Mouse (Mus musculus) bone marrow, adult 2 months (tissue): ENCODE data around the gene Ecsit. TPM values are rescaled to one million over a fixed set of nuclear protein-coding genes. Genes with fewer than 3 reads are reported as not detected.

Experiments
- H3K27ac ChIP-seq: fragments of 200-500 bp; 2 replicates; pipeline ENCODE4 v1.5.1; 2012; ENCODE audit warnings: low read depth, mild to moderate bottlenecking, control low read depth, inconsistent platforms, low read length; ENCODE audit not compliant: control insufficient read depth, poor library complexity, insufficient read depth
- H3K4me1 ChIP-seq: fragments of 200-500 bp; 2 replicates; pipeline ENCODE4 v1.6.1; 2011; ENCODE audit warnings: low read length; ENCODE audit not compliant: control insufficient read depth, insufficient read depth
- H3K4me3 ChIP-seq: fragments of 200-500 bp; replicated peaks from 2 replicates; pipeline ENCODE3; 2011; ENCODE audit warnings: mild to moderate bottlenecking, low read depth, low read length, control low read depth; ENCODE audit not compliant: control insufficient read depth
- CTCF ChIP-seq: fragments of 200-500 bp; IDR thresholded peaks from 2 replicates; pipeline ENCODE4 v1.5.1; 2011; ENCODE audit warnings: low read length, control low read depth; ENCODE audit not compliant: control insufficient read depth, insufficient read depth
- POLR2A ChIP-seq: fragments of 200-500 bp; IDR thresholded peaks from 2 replicates; pipeline ENCODE4 v1.6.1; 2011; ENCODE audit warnings: low read depth, mild to moderate bottlenecking, control low read depth, low read length, borderline replicate concordance; ENCODE audit not compliant: control insufficient read depth
- WGBS: fragments of 180-500 bp; shearing (Covaris S2); methylation state at CpG from one replicate; pipeline ENCODE4 v1.1.7; 2018; 5-methylcytosine and 5-hydroxymethylcytosine counted together
- polyA plus RNA-seq: library from polyadenylated mRNA; stranded (reverse); fragments of >200 nt; gene quantifications from 2 replicates; pipeline ENCODE4 v1.2.4, GENCODE M21; 2011; ENCODE audit warnings: low replicate concordance; ENCODE audit not compliant: missing spikeins, insufficient read depth, insufficient read length

Ecsit gene
- polyA plus RNA-seq, 1 experiment: 18.7 TPM

- 85% methylated on average over 9 of the region's 9 CpGs for WGBS
- no peaks in the 10 kb centered on the region for H3K4me1 ChIP-seq
- no peak overlapping the region for H3K4me3 ChIP-seq
- H3K27ac ChIP-seq: no peak overlapping the region
- TF ChIP-seq CTCF (no peak), POLR2A (no peak)
Measured at GRCm38 (mm10) chr9:22030386-22030785, 54.9 kb downstream of the Ecsit start.

DNA sequence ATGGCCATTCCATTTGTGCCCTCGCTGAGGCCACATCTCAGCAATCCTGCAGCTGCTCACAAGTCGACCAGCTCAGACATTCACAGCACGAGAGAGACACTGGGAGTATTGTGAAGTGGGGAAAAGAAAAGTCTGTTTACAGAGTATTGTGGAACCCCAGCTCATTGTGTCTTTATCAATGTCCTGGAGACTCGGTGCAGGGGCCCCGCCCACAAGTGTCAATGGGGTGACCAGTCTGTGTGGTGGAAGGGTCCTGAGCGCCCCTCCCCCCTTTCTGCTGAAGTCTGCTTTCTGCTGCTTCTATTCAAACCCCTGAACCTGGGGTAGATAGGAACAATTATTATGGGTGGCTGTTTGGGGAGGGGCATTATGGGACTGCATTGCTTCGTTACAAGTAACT, 56.8 kb downstream of the Ecsit start:
- TF ChIP-seq POLR2A (no peak), CTCF (no peak)
- Histone ChIP-seq H3K4me1 (no peaks in the 10 kb centered on the region), H3K4me3 (no peak overlapping the region), H3K27ac (no peak overlapping the region)
- WGBS: 63% methylated on average over 7 of the region's 7 CpGs

DNA sequence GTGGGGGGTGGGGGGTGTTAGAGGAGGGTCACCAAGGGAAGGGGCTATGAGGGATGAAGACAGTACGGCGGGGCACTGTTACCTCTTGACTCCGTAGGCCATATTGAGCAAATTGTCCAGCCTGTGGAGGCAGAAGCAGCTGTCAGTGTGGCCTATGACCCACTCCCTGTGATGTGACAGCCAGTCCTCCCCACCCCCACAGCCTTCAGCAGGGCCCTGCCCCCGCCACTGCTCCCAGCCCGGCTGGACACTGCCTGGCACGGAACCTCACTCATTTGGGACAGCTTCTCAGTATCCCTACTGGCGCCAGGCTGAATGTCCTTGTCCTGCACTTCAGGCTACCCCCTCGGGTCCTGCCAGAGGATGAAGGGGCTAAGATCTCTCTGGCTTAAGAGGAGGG, 60.6 kb downstream of the Ecsit start:
- no peak overlapping the region for H3K4me3 ChIP-seq
- H3K4me1 ChIP-seq: no peaks in the 10 kb centered on the region
- TF ChIP-seq POLR2A: no peak
- no peak for TF ChIP-seq CTCF
- no peak overlapping the region for H3K27ac ChIP-seq
- WGBS: 80% methylated on average over 8 of the region's 8 CpGs

Other genes starting within 250 kb of the Ecsit start
- not detected in 2 replicates for gene Angptl8, start 249.9 kb downstream of the Ecsit start, polyA plus RNA-seq
- 6.5 and 7.2 TPM in 2 replicates for gene Dock6, start 232.8 kb downstream of the Ecsit start, polyA plus RNA-seq
- gene Rab3d, start 167.2 kb downstream of the Ecsit start, polyA plus RNA-seq: 8.5 and 20.9 TPM in 2 replicates
- gene Ccdc159, start 158.0 kb downstream of the Ecsit start, polyA plus RNA-seq: not detected in 2 replicates
- 9.2 and 37.4 TPM in 2 replicates for gene Tmem205, start 157.9 kb downstream of the Ecsit start, polyA plus RNA-seq
- gene Plppr2, start 148.4 kb downstream of the Ecsit start, polyA plus RNA-seq: 1.4 and 2.1 TPM in 2 replicates
- gene Swsap1, start 129.7 kb downstream of the Ecsit start, polyA plus RNA-seq: 4.2 and 5.7 TPM in 2 replicates
- 103 and 152 TPM in 2 replicates for gene Epor, start 121.9 kb downstream of the Ecsit start, polyA plus RNA-seq
- 1.6 and 5.0 TPM in 2 replicates for gene Rgl3, start 96.0 kb downstream of the Ecsit start, polyA plus RNA-seq
- not detected in 2 replicates for gene Ccdc151, start 82.8 kb downstream of the Ecsit start, polyA plus RNA-seq
- 20.8 and 35.2 TPM in 2 replicates for gene Prkcsh, start 82.6 kb downstream of the Ecsit start, polyA plus RNA-seq
- 1.1 TPM in 1 of 2 replicates, not detected in the other for gene Elavl3, start 33.4 kb downstream of the Ecsit start, polyA plus RNA-seq
- gene Gm49318, start 14.2 kb downstream of the Ecsit start, polyA plus RNA-seq: not detected in 2 replicates
- gene Zfp653, start 14.1 kb downstream of the Ecsit start, polyA plus RNA-seq: 12.8 and 15.3 TPM in 2 replicates
- not detected in 2 replicates for gene Cnn1, start 13.8 kb upstream of the Ecsit start, polyA plus RNA-seq
- gene Elof1, start 31.7 kb upstream of the Ecsit start, polyA plus RNA-seq: 39.9 and 54.1 TPM in 2 replicates
- 89.7 and 103 TPM in 2 replicates for gene Acp5, start 50.3 kb upstream of the Ecsit start, polyA plus RNA-seq
- gene Pigyl, start 71.4 kb upstream of the Ecsit start, polyA plus RNA-seq: 10.5 and 23.3 TPM in 2 replicates
- not detected in 2 replicates for gene Zfp872, start 102.7 kb upstream of the Ecsit start, polyA plus RNA-seq
- gene Zfp809, start 140.3 kb upstream of the Ecsit start, polyA plus RNA-seq: 12.2 and 29.0 TPM in 2 replicates
- gene Zfp599, start 174.5 kb upstream of the Ecsit start, polyA plus RNA-seq: 1.9 TPM in 1 of 2 replicates, not detected in the other
- gene Zfp810, start 222.2 kb upstream of the Ecsit start, polyA plus RNA-seq: 10.3 and 20.5 TPM in 2 replicates